Mouse (Mus musculus) ES-E14 (cell line): Measurements from ENCODE around the gene Trim44. TPM values are rescaled to one million over a fixed set of nuclear protein-coding genes. Genes with fewer than 3 reads are reported as not detected.

ENCODE experiments used
- DNase-seq: peaks from one replicate; pipeline ENCODE4 v3.0.0-alpha.2; 2013; ENCODE audit warnings: low read depth, low spot score
- H3K27ac ChIP-seq: 2 replicates; pipeline ENCODE4 v1.5.1; 2012; ENCODE audit warnings: low read depth, mild to moderate bottlenecking, low read length, moderate library complexity, mixed read lengths; ENCODE audit not compliant: poor library complexity, insufficient read depth, severe bottlenecking
- H3K36me3 ChIP-seq: 2 replicates; pipeline ENCODE4 v1.6.1; 2012; ENCODE audit warnings: mild to moderate bottlenecking, low read length, moderate library complexity, mixed read lengths; ENCODE audit not compliant: control insufficient read depth, poor library complexity, insufficient read depth, severe bottlenecking
- H3K4me1 ChIP-seq, 2 experiments: fragments of 150-350 bp in 1 of 2; sonication (generic) in 1 of 2; 2 replicates each; pipeline ENCODE4 v1.6.1; 2012; ENCODE audit warnings: low read length in 2 of 2, mild to moderate bottlenecking in 1 of 2, mixed read lengths in 1 of 2; ENCODE audit not compliant: control insufficient read depth in 2 of 2, insufficient read depth in 2 of 2, poor library complexity in 1 of 2
- H3K4me3 ChIP-seq, 2 experiments: fragments of 150-350 bp in 1 of 2; sonication (generic) in 1 of 2; 2 replicates each; pipeline ENCODE4 v1.5.1; 2012; ENCODE audit warnings: low read length in 2 of 2, low read depth in 1 of 2, mild to moderate bottlenecking in 1 of 2, mixed read lengths in 1 of 2; ENCODE audit not compliant: insufficient read depth in 1 of 2, poor library complexity in 1 of 2, severe bottlenecking in 1 of 2
- H3K9ac ChIP-seq: 2 replicates; pipeline ENCODE4 v1.6.1; 2012; ENCODE audit warnings: low read depth, mild to moderate bottlenecking, low read length, mixed read lengths; ENCODE audit not compliant: poor library complexity, insufficient read depth, severe bottlenecking
- H3K9me3 ChIP-seq: fragments of 150-350 bp; sonication (generic); 2 replicates; pipeline ENCODE4 v1.6.1; 2012; ENCODE audit warnings: low read depth, mild to moderate bottlenecking, low read length; ENCODE audit not compliant: control insufficient read depth, insufficient read depth
- CHD2 ChIP-seq: IDR thresholded peaks from 2 replicates; pipeline ENCODE4 v1.6.1; 2014; ENCODE audit warnings: mild to moderate bottlenecking, low read depth, low read length, inconsistent platforms
- HCFC1 ChIP-seq: IDR thresholded peaks from 2 replicates; pipeline ENCODE4 v1.6.1; 2012; ENCODE audit warnings: low read length, inconsistent platforms, borderline replicate concordance; ENCODE audit not compliant: insufficient read depth
- MAFK ChIP-seq: IDR thresholded peaks from 2 replicates; pipeline ENCODE4 v1.6.1; 2014; ENCODE audit warnings: mild to moderate bottlenecking, low read depth, low read length, inconsistent platforms; ENCODE audit not compliant: insufficient read depth
- ZC3H11A ChIP-seq: IDR thresholded peaks from 2 replicates; pipeline ENCODE4 v1.6.1; 2012; ENCODE audit warnings: low read depth, mild to moderate bottlenecking, inconsistent platforms, low read length, borderline replicate concordance
- ZNF384 ChIP-seq: IDR thresholded peaks from 2 replicates; pipeline ENCODE4 v1.6.1; 2012; ENCODE audit warnings: low read depth, low read length, inconsistent platforms
- in situ Hi-C, 2 experiments: fragments of 600-800 bp; cut with MboI; formaldehyde crosslinking; loops; one replicate each; pipeline ENCODE4 v1.15.1; 2025; ENCODE audit warnings: low sequenced_read_pairs in 2 of 2, inconsistent platforms in 1 of 2; ENCODE audit not compliant: unreplicated experiment in 2 of 2
- total RNA-seq: library from RNA; depleted of rRNA; stranded (reverse); fragments of 300-350 nt; gene quantifications from 2 replicates; pipeline ENCODE4 v1.2.3, GENCODE M21; 2012

Trim44 gene
- total RNA-seq, 1 experiment = 32.0 TPM

GRCm38 (mm10) chr2:102447831-102448230 lies 40.2 kb upstream of the Trim44 start:
- no peak for DNase-seq
- TF ChIP-seq ZC3H11A = no peak
- TF ChIP-seq CHD2 = no peak
- no peak for TF ChIP-seq ZNF384
- TF ChIP-seq MAFK = no peak
- TF ChIP-seq HCFC1 = no peak
- no peaks in the 10 kb centered on the region for H3K36me3 ChIP-seq
- in situ Hi-C loops = no loop called here
- no peak overlapping the region for H3K9ac ChIP-seq
- no peak overlapping the region for H3K27ac ChIP-seq
- peaks cover 0 to 3% of the 10 kb centered on the region in 2 experiments; a peak in 3 of 4 replicates for H3K4me1 ChIP-seq
- no peaks in the 10 kb centered on the region for H3K9me3 ChIP-seq
- H3K4me3 ChIP-seq = no peak overlapping the region

- in situ Hi-C loops = no loop called here
These were observed 39.2 kb upstream of the Trim44 start for GRCm38 (mm10) chr2:102446851-102447250.

GRCm38 (mm10) chr2:102437357-102438030 lies 29.9 kb upstream of the Trim44 start:
- DNase-seq = no peak
- in situ Hi-C loops = no loop called here
- Histone ChIP-seq H3K9ac (no peak overlapping the region), H3K4me1 (no peaks in the 10 kb centered on the region), H3K9me3 (no peaks in the 10 kb centered on the region), H3K36me3 (no peaks in the 10 kb centered on the region), H3K27ac (no peak overlapping the region), H3K4me3 (no peak overlapping the region)
- TF ChIP-seq HCFC1 (no peak), MAFK (no peak), ZNF384 (no peak), ZC3H11A (no peak), CHD2 (no peak)

More at GRCm38 (mm10) chr2:102446851-102447250, 39.2 kb upstream of the Trim44 start:
- H3K4me3 ChIP-seq = no peak overlapping the region
- peaks cover 0 to 3% of the 10 kb centered on the region in 2 experiments; a peak in 3 of 4 replicates for H3K4me1 ChIP-seq
- TF ChIP-seq CHD2 (no peak), HCFC1 (no peak), ZNF384 (no peak), MAFK (no peak), ZC3H11A (no peak)
- no peak overlapping the region for H3K27ac ChIP-seq
- no peaks in the 10 kb centered on the region for H3K36me3 ChIP-seq
- DNase-seq = no peak
- no peaks in the 10 kb centered on the region for H3K9me3 ChIP-seq
- H3K9ac ChIP-seq = no peak overlapping the region

- Histone ChIP-seq H3K4me3 (no peak overlapping the region), H3K9ac (no peak overlapping the region), H3K27ac (no peak overlapping the region), H3K9me3 (no peaks in the 10 kb centered on the region), H3K36me3 (no peaks in the 10 kb centered on the region), H3K4me1 (no peaks in the 10 kb centered on the region)
- DNase-seq = no peak
- in situ Hi-C loops = no loop called here
- TF ChIP-seq CHD2 (no peak), ZC3H11A (no peak), ZNF384 (no peak), HCFC1 (no peak), MAFK (no peak)
These were observed 26.3 kb upstream of the Trim44 start for GRCm38 (mm10) chr2:102433879-102434278.

GRCm38 (mm10) chr2:102431084-102431483 lies 23.5 kb upstream of the Trim44 start:
- Histone ChIP-seq H3K9ac (no peak overlapping the region), H3K27ac (no peak overlapping the region), H3K4me1 (no peaks in the 10 kb centered on the region), H3K36me3 (no peaks in the 10 kb centered on the region), H3K4me3 (no peak overlapping the region), H3K9me3 (no peaks in the 10 kb centered on the region)
- TF ChIP-seq ZC3H11A (no peak), MAFK (no peak), CHD2 (no peak), HCFC1 (no peak), ZNF384 (no peak)
- in situ Hi-C loops = no loop called here
- no peak for DNase-seq
